Mouse (Mus musculus): ENCODE data around the gene Cdk9.

Cdk9 gene

GRCm38 (mm10) chr2:32680051-32680451 is 32.8 kb downstream of the Cdk9 start:
- DNase-seq (ENCODE audit: low read depth, low spot score), result peak; percentile 68

- no peak for DNase-seq (ENCODE audit: low read depth, low spot score)
Observed at GRCm38 (mm10) chr2:32677683-32678082, 35.2 kb downstream of the Cdk9 start.

- DNase-seq (ENCODE audit: low read depth, low spot score), result no peak
Observed at GRCm38 (mm10) chr2:32676821-32677220, 36.1 kb downstream of the Cdk9 start.

GRCm38 (mm10) chr2:32673176-32673917 is 39.5 kb downstream of the Cdk9 start:
- DNase-seq (ENCODE audit: low read depth, low spot score), result no peak

- DNase-seq (ENCODE audit: low read depth, low spot score), result no peak
Observed at GRCm38 (mm10) chr2:32671907-32672595, 40.8 kb downstream of the Cdk9 start.

- no peak for DNase-seq (ENCODE audit: low read depth, low spot score)
Observed at GRCm38 (mm10) chr2:32671147-32671546, 41.7 kb downstream of the Cdk9 start.

- no peak for DNase-seq (ENCODE audit: low read depth, low spot score)
Observed at GRCm38 (mm10) chr2:32669876-32670275, 43.0 kb downstream of the Cdk9 start.

- no peak for DNase-seq (ENCODE audit: low read depth, low spot score)
Observed at GRCm38 (mm10) chr2:32668176-32668575, 44.7 kb downstream of the Cdk9 start.

- no peak for DNase-seq (ENCODE audit: low read depth, low spot score)
Observed at GRCm38 (mm10) chr2:32667775-32668174, 45.1 kb downstream of the Cdk9 start.

- DNase-seq (ENCODE audit: low read depth, low spot score), result no peak
Observed at GRCm38 (mm10) chr2:32665853-32666252, 47.0 kb downstream of the Cdk9 start.

- DNase-seq (ENCODE audit: low read depth, low spot score), result no peak
Observed at GRCm38 (mm10) chr2:32665345-32665744, 47.5 kb downstream of the Cdk9 start.

GRCm38 (mm10) chr2:32662291-32662690 is 50.6 kb downstream of the Cdk9 start:
- DNase-seq (ENCODE audit: low read depth, low spot score), result no peak

GRCm38 (mm10) chr2:32661509-32662107 is 51.3 kb downstream of the Cdk9 start:
- no peak for DNase-seq (ENCODE audit: low read depth, low spot score)

- no peak for DNase-seq (ENCODE audit: low read depth, low spot score)
Observed at GRCm38 (mm10) chr2:32658873-32659272, 54.0 kb downstream of the Cdk9 start.

- DNase-seq (ENCODE audit: low read depth, low spot score), result no peak
Observed at GRCm38 (mm10) chr2:32655826-32656225, 57.0 kb downstream of the Cdk9 start.
